Mouse (Mus musculus): ENCODE data around the gene Rhov. TPM values are rescaled to one million over a fixed set of nuclear protein-coding genes. Genes with fewer than 3 reads are reported as not detected.

Rhov gene
- total RNA-seq, 2 experiments from 2014 or later, result 9.4 to 9.6 TPM

DNA sequence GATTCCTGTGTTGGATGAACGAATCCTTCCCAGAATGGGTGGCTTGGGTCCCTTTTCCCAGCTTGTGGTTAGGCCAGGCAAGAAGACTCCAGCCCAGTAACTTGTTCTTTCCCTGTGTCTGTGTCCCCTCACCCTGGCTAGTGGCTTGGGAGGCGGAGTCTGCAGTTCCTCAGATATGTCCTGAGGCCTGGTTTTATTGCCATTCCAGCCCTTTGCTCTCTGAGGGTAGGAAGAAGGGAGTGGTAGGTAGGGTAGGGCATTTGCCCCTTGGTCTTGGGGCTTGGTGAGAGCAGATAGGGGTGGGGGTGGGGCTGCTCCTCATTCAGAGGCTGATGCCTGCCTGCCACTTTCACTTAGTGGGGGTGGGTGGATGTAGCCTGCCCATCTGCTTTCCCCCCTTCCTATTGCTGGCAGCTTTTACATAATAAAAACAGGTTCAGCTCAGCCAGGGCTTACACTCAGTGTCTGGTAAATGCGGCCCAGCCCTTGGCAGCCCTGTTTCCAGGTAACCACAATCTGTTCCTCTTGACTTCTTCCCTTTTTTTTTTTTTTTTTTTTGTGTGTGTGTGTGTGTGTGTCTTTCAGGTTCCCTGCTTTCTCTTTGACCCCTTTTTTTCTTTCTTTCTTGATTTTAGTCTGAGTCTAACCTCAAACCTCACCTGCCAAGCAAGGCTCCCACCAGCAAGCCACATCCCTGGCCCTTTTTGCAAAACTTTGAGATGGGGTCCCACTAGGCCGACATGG is 30.8 kb downstream of the Rhov start:
- DNase-seq (ENCODE audit: low spot score in 2 of 2), result no peak

DNA sequence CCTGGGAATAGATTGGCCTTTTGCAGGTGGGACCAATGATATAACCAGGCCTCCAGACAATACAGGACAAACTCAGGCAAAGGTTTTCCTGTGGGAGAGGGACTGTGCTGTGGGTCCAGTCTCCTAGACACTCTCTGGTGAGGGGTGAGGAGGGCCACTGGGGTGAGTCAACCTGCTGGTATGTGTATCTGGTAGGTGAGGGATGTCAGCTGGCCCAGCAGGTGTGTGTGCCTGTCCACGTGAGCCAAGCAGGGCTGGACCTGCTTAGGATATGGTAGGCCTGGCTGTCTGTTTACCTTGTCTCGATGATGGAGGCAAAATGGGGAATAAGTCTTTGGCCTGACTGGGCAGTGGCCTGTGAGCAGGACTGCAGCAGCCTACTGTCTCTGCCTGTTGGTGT is 32.4 kb downstream of the Rhov start:
- DNase-seq (ENCODE audit: low spot score in 2 of 2), result no peak

DNA sequence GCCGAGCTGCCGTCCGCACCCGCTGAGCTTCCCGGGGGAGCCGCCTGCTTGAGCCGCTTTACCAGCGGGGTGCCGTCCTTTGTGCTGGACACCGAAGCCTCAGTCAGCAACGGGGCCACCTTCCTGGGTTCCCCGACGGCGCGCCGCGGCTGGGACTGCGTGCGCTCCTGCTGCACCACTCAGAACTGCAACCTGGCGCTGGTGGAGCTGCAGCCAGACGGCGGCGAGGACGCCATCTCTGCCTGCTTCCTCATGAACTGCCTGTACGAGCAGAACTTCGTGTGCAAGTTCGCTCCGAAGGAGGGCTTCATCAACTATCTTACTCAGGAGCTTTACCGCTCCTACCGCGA is 33.2 kb downstream of the Rhov start:
- DNase-seq (ENCODE audit: low spot score in 2 of 2), result no peak

DNA sequence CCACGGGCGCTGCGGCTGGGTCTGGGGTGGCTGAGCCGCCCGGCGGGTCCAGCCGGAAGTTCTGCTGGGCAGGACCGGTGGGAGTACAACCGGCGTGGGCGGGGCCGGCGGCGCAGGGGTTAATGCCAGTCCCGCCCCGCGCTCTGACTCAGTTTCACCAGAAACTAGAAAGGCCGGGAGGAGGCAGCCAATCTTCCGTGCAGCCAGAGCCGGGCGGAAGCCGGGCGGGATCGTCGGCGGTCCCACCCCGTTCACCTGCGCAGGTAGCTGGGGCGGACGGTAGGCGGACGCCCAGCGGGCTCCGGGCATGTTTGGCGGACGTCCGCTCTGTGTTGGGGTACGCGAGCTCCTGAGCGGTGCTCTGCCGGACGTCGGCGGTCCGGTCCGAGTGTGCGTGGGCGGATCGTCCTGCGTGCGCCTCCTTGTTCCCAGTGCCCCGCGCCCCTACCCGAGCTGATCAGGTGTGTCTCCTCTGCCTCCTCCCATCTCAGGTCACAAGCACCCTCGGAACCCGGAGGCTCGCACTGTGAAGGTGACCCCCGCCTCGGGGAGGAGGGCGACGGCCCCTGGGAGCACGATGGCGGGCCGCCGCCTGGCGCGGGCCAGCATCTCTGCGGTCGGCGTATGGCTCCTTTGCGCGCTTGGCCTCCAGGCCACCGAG is 33.7 kb downstream of the Rhov start, which contains the start of gene Spint1:
Gene Spint1, plus strand, starts transcription at position 153 of the 661 bp plus-strand sequence.
- DNase-seq (ENCODE audit: low spot score in 2 of 2), result no peak

DNA sequence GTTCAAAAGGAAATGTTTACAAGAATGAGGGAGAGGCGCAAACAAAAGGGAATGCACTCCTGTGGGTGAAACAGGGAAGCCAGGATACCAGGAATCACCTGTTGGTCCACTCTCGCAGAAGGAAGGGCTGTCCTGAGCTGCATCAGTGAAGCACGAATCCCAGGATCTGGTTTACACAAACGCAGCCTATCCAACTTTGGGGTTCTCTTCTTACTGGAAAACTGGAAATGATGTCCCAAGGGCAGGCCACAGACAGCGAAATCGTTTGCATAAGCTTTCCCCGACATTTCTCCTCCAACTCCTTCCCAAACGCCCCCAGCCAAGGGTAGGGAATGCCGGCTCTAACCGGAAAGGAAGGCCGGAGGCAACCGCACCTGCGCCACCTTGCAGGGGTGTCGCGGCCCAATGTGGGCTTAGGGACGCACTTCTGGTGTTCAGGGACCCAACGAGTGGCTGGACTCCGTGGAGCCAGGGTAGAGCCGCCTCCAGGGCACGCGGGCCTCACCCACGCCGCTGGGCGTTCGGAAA is 34.3 kb downstream of the Rhov start:
- no peak for DNase-seq (ENCODE audit: low spot score in 2 of 2)

DNA sequence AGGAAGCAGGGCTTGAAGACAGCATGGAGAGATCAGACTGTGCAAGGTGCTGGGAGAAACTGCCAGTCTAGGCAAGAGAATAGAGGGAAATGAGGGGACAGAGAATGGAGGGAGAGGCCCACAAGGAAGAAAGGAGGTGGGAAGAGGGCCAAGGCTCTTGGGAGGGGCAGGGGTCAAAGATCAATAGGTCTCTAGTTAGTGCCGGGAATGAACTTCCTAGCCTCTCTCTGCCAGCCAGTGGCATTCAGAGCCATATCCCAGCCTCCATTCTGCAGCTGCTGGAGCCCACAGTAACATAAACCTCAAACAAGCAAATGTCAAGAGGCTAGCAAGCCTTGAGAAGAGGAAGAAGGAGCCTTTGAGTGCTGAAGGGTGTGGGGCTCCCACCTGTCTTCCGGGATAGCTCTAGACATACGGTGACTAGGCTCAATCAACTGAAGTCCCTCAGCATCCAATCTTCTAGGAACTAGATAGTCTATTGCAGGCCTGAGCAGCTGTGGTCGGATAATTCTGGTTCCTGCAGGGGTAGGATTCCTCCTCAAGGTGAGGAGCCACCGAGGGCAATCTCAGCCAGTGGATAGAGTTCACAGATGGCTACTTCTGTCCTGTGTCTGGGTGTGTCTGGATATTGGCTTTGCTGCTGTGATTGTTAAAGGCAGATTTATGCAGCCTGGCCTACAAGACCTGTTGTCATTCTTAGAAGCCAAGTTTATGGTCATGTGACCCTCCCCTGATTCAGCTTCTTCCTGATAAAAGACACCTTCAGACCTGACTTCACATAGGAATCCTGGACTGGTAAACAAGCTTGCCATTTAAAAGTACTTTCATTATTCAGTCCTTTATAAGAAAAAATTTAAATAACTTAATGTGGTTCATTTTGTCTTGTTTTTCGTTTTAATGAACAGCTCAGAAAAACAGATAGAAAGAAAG is 41.0 kb downstream of the Rhov start, which contains the start of gene Ppp1r14d:
Gene Ppp1r14d, minus strand, starts transcription at position 132 of the 930 bp plus-strand sequence.
- DNase-seq (ENCODE audit: low spot score in 2 of 2), result no peak

Other genes starting within 250 kb of the Rhov start
- gene Ccdc32, start 241.9 kb downstream of the Rhov start, total RNA-seq (2021), result 10 to 100 TPM; 62.5 to 63.6 TPM
- gene Rpusd2, start 236.5 kb downstream of the Rhov start, total RNA-seq (2021), result 1 to 10 TPM; 6.0 to 6.1 TPM
- gene Knl1, start 224.2 kb downstream of the Rhov start, total RNA-seq (2021), result 1 to 10 TPM in 1 of 2 experiments, under 1 TPM in 1; 0.95 to 1.2 TPM
- 1 to 10 TPM; 1.8 TPM for gene Rad51, start 158.5 kb downstream of the Rhov start, total RNA-seq (2021)
- gene Rmdn3, start 114.2 kb downstream of the Rhov start, total RNA-seq (2021), result 10 to 100 TPM; 46.5 to 55.6 TPM
- gene Gchfr, start 103.5 kb downstream of the Rhov start, total RNA-seq (2021), result not detected
- gene Gm14137, start 96.8 kb downstream of the Rhov start, total RNA-seq (2021), result not detected
- 10 to 100 TPM; 33.7 to 38.0 TPM for gene Zfyve19, start 62.7 kb downstream of the Rhov start, total RNA-seq (2021)
- gene Dnajc17, start 62.5 kb downstream of the Rhov start, total RNA-seq (2021), result 10 to 100 TPM; 16.9 to 18.8 TPM
- not detected for gene Ppp1r14d, start 41.4 kb downstream of the Rhov start, total RNA-seq (2021)
- under 1 TPM; 0.64 to 0.88 TPM for gene Spint1, start 33.9 kb downstream of the Rhov start, total RNA-seq (2021)
- 10 to 100 TPM; 34.0 to 34.3 TPM for gene Vps18, start 17.5 kb upstream of the Rhov start, total RNA-seq (2021)
- 1 to 10 TPM; 5.6 to 6.3 TPM for gene Dll4, start 54.5 kb upstream of the Rhov start, total RNA-seq (2021)
- gene Chac1, start 80.0 kb upstream of the Rhov start, total RNA-seq (2021), result 1 to 10 TPM; 6.6 to 7.8 TPM
- gene Ino80, start 206.4 kb upstream of the Rhov start, total RNA-seq (2021), result 10 to 100 TPM; 16.9 to 17.0 TPM